Mouse (Mus musculus): Measurements from ENCODE around the gene Sst. TPM values are rescaled to one million over a fixed set of nuclear protein-coding genes. Genes with fewer than 3 reads are reported as not detected.

Gene Sst
- total RNA-seq (2014; rRNA removed) (not detected in 2 replicates), polyA plus RNA-seq (2012; rRNA removed) (not detected in 2 replicates)

GRCm38 (mm10) chr16:23890636-23891035, at the start of gene Sst:
Sst (minus strand) TSS chr16:23890958.
- Histone ChIP-seq H3K27me3 (ENCODE audit: control insufficient read depth, insufficient read depth, low read length) (no peaks in the 10 kb centered on the region; the same call in 1 of the 2 replicates), H3K79me2 (ENCODE audit: control insufficient read depth, insufficient read depth, low read length) (no peaks in the 10 kb centered on the region), H3K27ac (replicated peaks; ENCODE audit: insufficient read depth, low read depth, low read length) (no peak within 1 kb of the TSS), H3K4me3 (ENCODE audit: insufficient read depth, low read depth, low read length) (no peak within 1 kb of the TSS), H3K9ac (ENCODE audit: low read depth, low read length) (no peak within 1 kb of the TSS), H3K4me1 (ENCODE audit: control insufficient read depth, insufficient read depth, low read length) (peaks cover 2% of the 10 kb centered on the region; the same call in 1 of the 2 replicates), H3K36me3 (ENCODE audit: control insufficient read depth, insufficient read depth, low read length) (no peaks in the 10 kb centered on the region)
- 10% methylated on average over 26 of the region's 26 CpGs for WGBS
- TF ChIP-seq POLR2A (IDR thresholded peaks at IDR 0.05; ENCODE audit: extremely low read depth, insufficient read depth, low read length): no peak
- TF ChIP-seq CTCF (IDR thresholded peaks at IDR 0.05; ENCODE audit: low read depth, low read length): no peak
- no peak for DNase-seq (ENCODE audit: extremely low read depth, low read depth, low spot score)

GRCm38 (mm10) chr16:23934397-23934796, 43.6 kb upstream of the Sst start:
- Histone ChIP-seq H3K27ac (replicated peaks; ENCODE audit: insufficient read depth, low read depth, low read length) (no peak overlapping the region), H3K9ac (ENCODE audit: low read depth, low read length) (no peak overlapping the region), H3K4me1 (ENCODE audit: control insufficient read depth, insufficient read depth, low read length) (no peaks in the 10 kb centered on the region), H3K4me3 (ENCODE audit: insufficient read depth, low read depth, low read length) (no peak overlapping the region), H3K27me3 (ENCODE audit: control insufficient read depth, insufficient read depth, low read length) (no peaks in the 10 kb centered on the region), H3K79me2 (ENCODE audit: control insufficient read depth, insufficient read depth, low read length) (no peaks in the 10 kb centered on the region), H3K36me3 (ENCODE audit: control insufficient read depth, insufficient read depth, low read length) (no peaks in the 10 kb centered on the region)
- DNase-seq (ENCODE audit: extremely low read depth, low read depth, low spot score): no peak
- TF ChIP-seq CTCF (IDR thresholded peaks at IDR 0.05; ENCODE audit: low read depth, low read length): no peak
- TF ChIP-seq POLR2A (IDR thresholded peaks at IDR 0.05; ENCODE audit: extremely low read depth, insufficient read depth, low read length): no peak
- WGBS: 74% methylated on average over 2 of the region's 2 CpGs

GRCm38 (mm10) chr16:23932294-23932693, 41.5 kb upstream of the Sst start, which contains the start of gene Rtp2:
Rtp2 (minus strand) TSS chr16:23932394.
- Histone ChIP-seq H3K36me3 (ENCODE audit: control insufficient read depth, insufficient read depth, low read length) (no peaks in the 10 kb centered on the region), H3K4me3 (ENCODE audit: insufficient read depth, low read depth, low read length) (no peak within 1 kb of the TSS), H3K27me3 (ENCODE audit: control insufficient read depth, insufficient read depth, low read length) (no peaks in the 10 kb centered on the region), H3K4me1 (ENCODE audit: control insufficient read depth, insufficient read depth, low read length) (no peaks in the 10 kb centered on the region), H3K79me2 (ENCODE audit: control insufficient read depth, insufficient read depth, low read length) (no peaks in the 10 kb centered on the region), H3K9ac (ENCODE audit: low read depth, low read length) (no peak within 1 kb of the TSS), H3K27ac (replicated peaks; ENCODE audit: insufficient read depth, low read depth, low read length) (no peak within 1 kb of the TSS)
- 82% methylated on average over 11 of the region's 11 CpGs for WGBS
- TF ChIP-seq POLR2A (IDR thresholded peaks at IDR 0.05; ENCODE audit: extremely low read depth, insufficient read depth, low read length) (no peak), CTCF (IDR thresholded peaks at IDR 0.05; ENCODE audit: low read depth, low read length) (no peak)
- no peak for DNase-seq (ENCODE audit: extremely low read depth, low read depth, low spot score)

GRCm38 (mm10) chr16:23931275-23931674, 40.5 kb upstream of the Sst start:
- no peak overlapping the region for H3K4me3 ChIP-seq (ENCODE audit: insufficient read depth, low read depth, low read length)
- H3K27me3 ChIP-seq (ENCODE audit: control insufficient read depth, insufficient read depth, low read length): no peaks in the 10 kb centered on the region
- 76% methylated on average over 18 of the region's 18 CpGs for WGBS
- no peak for DNase-seq (ENCODE audit: extremely low read depth, low read depth, low spot score)
- H3K9ac ChIP-seq (ENCODE audit: low read depth, low read length): no peak overlapping the region
- no peaks in the 10 kb centered on the region for H3K4me1 ChIP-seq (ENCODE audit: control insufficient read depth, insufficient read depth, low read length)
- TF ChIP-seq POLR2A (IDR thresholded peaks at IDR 0.05; ENCODE audit: extremely low read depth, insufficient read depth, low read length) (no peak), CTCF (IDR thresholded peaks at IDR 0.05; ENCODE audit: low read depth, low read length) (no peak)
- H3K79me2 ChIP-seq (ENCODE audit: control insufficient read depth, insufficient read depth, low read length): no peaks in the 10 kb centered on the region
- no peaks in the 10 kb centered on the region for H3K36me3 ChIP-seq (ENCODE audit: control insufficient read depth, insufficient read depth, low read length)
- H3K27ac ChIP-seq (replicated peaks; ENCODE audit: insufficient read depth, low read depth, low read length): no peak overlapping the region

- no peaks in the 10 kb centered on the region for H3K79me2 ChIP-seq (ENCODE audit: control insufficient read depth, insufficient read depth, low read length)
- no peaks in the 10 kb centered on the region for H3K27me3 ChIP-seq (ENCODE audit: control insufficient read depth, insufficient read depth, low read length)
- no peak overlapping the region for H3K27ac ChIP-seq (replicated peaks; ENCODE audit: insufficient read depth, low read depth, low read length)
- no peak overlapping the region for H3K9ac ChIP-seq (ENCODE audit: low read depth, low read length)
- H3K36me3 ChIP-seq (ENCODE audit: control insufficient read depth, insufficient read depth, low read length): no peaks in the 10 kb centered on the region
- no peak overlapping the region for H3K4me3 ChIP-seq (ENCODE audit: insufficient read depth, low read depth, low read length)
- DNase-seq (ENCODE audit: extremely low read depth, low read depth, low spot score): no peak
- H3K4me1 ChIP-seq (ENCODE audit: control insufficient read depth, insufficient read depth, low read length): no peaks in the 10 kb centered on the region
- WGBS: 81% methylated on average over 3 of the region's 3 CpGs
- no peak for TF ChIP-seq POLR2A (IDR thresholded peaks at IDR 0.05; ENCODE audit: extremely low read depth, insufficient read depth, low read length)
- TF ChIP-seq CTCF (IDR thresholded peaks at IDR 0.05; ENCODE audit: low read depth, low read length): no peak
Measured at GRCm38 (mm10) chr16:23930426-23931073, 39.8 kb upstream of the Sst start.

Measured in liver, adult 2 months (tissue).